ENCODE assay signal across 11 mouse cellular contexts in genomic region chr11:111212038-111212701, GRCm38 (mm10).
DNase-seq lines count a peak whose midpoint lies in the region; ATAC-seq lines count a peak whose summit lies in the region.
"Had no signal": no experiment of that assay in that cellular context is flagged by ENCODE, and none has a peak within 500 bp of the region (broad histone marks: within the 10 kb centered on the region; RNA-seq: fewer than 3 reads in every experiment).

No protein-coding gene starts in this region.

- no peaks in the 10 kb centered on the region for H3K27me3 ChIP-seq in limb, embryonic 10.5 days (ENCODE audit: low read depth, poor library complexity, severe bottlenecking)

- H3K27ac ChIP-seq in limb, embryonic 10.5 days, result 0 out of 2 replicates have a peak overlapping the region, but pooled peaks have one; percentile 19

- H3K9me3 ChIP-seq in limb, embryonic 10.5 days (replicated peaks), result no peaks in the 10 kb centered on the region

- no peak for ATAC-seq in erythroblast, adult 5-6 weeks (replicated peaks; ENCODE audit: low FRiP score, poor library complexity, severe bottlenecking)

- peaks cover 16% of the 10 kb centered on the region for H3K4me1 ChIP-seq in limb, embryonic 10.5 days

- H3K4me3 ChIP-seq in limb, embryonic 10.5 days, result no peak overlapping the region

- no peaks in the 10 kb centered on the region for H3K36me3 ChIP-seq in limb, embryonic 10.5 days

- DNase-seq in adrenal gland, postnatal 10 days, result peak; percentile 20
- no peak for DNase-seq in adrenal gland, adult 8-10 months
- DNase-seq in retina, postnatal 1 day, result peak; percentile 10
- DNase-seq in retina, embryonic 14.5 days (ENCODE audit: low spot score), result no peak
- DNase-seq in limb, embryonic 10.5 days (ENCODE audit: low spot score), result no peak
- no peak for DNase-seq in T-cell, adult 2 months (ENCODE audit: low spot score)
- DNase-seq in gastrocnemius, postnatal 10 days, result no peak
- DNase-seq: layer of hippocampus, adult 9-11 months; lung, adult 2 months; thymus, adult 18-20 months had no signal

- 77% methylated on average over 5 of the region's 5 CpGs for WGBS in limb, embryonic 10.5 days

Comparison
In these comparisons a context has a peak if more than half of its experiments do, and no peak if none do; other contexts are left out.
1. DNase-seq: peak in adrenal gland, postnatal 10 days (single experiment) and retina, postnatal 1 day (single experiment); none in adrenal gland, adult 8-10 months (single experiment), retina, embryonic 14.5 days (single experiment), limb, embryonic 10.5 days (single experiment), T-cell, adult 2 months (single experiment) and gastrocnemius, postnatal 10 days (single experiment).